Mouse (Mus musculus) MEL (cell line): ENCODE results near the gene Suclg2.

Experiments
- CHD1 ChIP-seq: IDR thresholded peaks from 2 replicates; pipeline ENCODE4 v1.6.1; 2012; ENCODE audit warnings: low read depth, mild to moderate bottlenecking, inconsistent platforms, low read length, improper control_type of control experiment
- CTCF ChIP-seq, 3 experiments: IDR thresholded peaks in 2 of 3; conservative IDR thresholded peaks in 1 of 3; 2 replicates each; pipeline ENCODE4 v1.5.1; 2011 to 2012; ENCODE audit warnings: low read length in 3 of 3, low read depth in 2 of 3, mild to moderate bottlenecking in 2 of 3, improper control_type of control experiment in 1 of 3, inconsistent platforms in 1 of 3, mixed read lengths in 1 of 3, moderate library complexity in 1 of 3; ENCODE audit not compliant: control insufficient read depth in 1 of 3, insufficient read depth in 1 of 3, poor library complexity in 1 of 3, severe bottlenecking in 1 of 3
- E2F4 ChIP-seq: IDR thresholded peaks from 2 replicates; pipeline ENCODE4 v1.6.1; 2011; ENCODE audit warnings: low read depth, low read length, improper control_type of control experiment, borderline replicate concordance
- EP300 ChIP-seq, 2 experiments: IDR thresholded peaks; 2 replicates each; pipeline ENCODE4 v1.6.1; 2011; ENCODE audit warnings: improper control_type of control experiment in 2 of 2, low read length in 2 of 2, low read depth in 1 of 2, mild to moderate bottlenecking in 1 of 2
- GABPA ChIP-seq: IDR thresholded peaks from 2 replicates; pipeline ENCODE4 v1.6.1; 2012; ENCODE audit warnings: low read depth, mild to moderate bottlenecking, inconsistent platforms, low read length, improper control_type of control experiment, moderate library complexity
- JUND ChIP-seq: IDR thresholded peaks from 2 replicates; pipeline ENCODE4 v1.6.1; 2011; ENCODE audit warnings: low read depth, mild to moderate bottlenecking, improper control_type of control experiment, low read length
- MEF2A ChIP-seq: IDR thresholded peaks from 2 replicates; pipeline ENCODE4 v1.6.1; 2014; ENCODE audit warnings: low read depth, mild to moderate bottlenecking, inconsistent platforms, low read length, improper control_type of control experiment; ENCODE audit not compliant: poor library complexity, insufficient replicate concordance, severe bottlenecking; ENCODE audit errors: extremely low read depth
- POLR2A ChIP-seq, 2 experiments: IDR thresholded peaks; 2 replicates each; pipeline ENCODE4 v1.6.1; 2011 to 2012; ENCODE audit warnings: low read length in 2 of 2, mild to moderate bottlenecking in 2 of 2, control low read depth in 1 of 2, improper control_type of control experiment in 1 of 2, low read depth in 1 of 2, moderate library complexity in 1 of 2; ENCODE audit not compliant: control insufficient read depth in 1 of 2, insufficient read depth in 1 of 2, poor library complexity in 1 of 2
- POLR2AphosphoS2 ChIP-seq: IDR thresholded peaks from 2 replicates; pipeline ENCODE4 v1.6.1; 2011; ENCODE audit warnings: low read length, improper control_type of control experiment
- SIN3A ChIP-seq: IDR thresholded peaks from 2 replicates; pipeline ENCODE4 v1.6.1; 2012; ENCODE audit warnings: low read length, improper control_type of control experiment, inconsistent platforms
- USF1 ChIP-seq: IDR thresholded peaks from 2 replicates; pipeline ENCODE4 v1.6.1; 2014; ENCODE audit warnings: low read depth, mild to moderate bottlenecking, inconsistent platforms, low read length, improper control_type of control experiment, moderate library complexity
- ZC3H11A ChIP-seq: IDR thresholded peaks from 2 replicates; pipeline ENCODE4 v1.6.1; 2012; ENCODE audit warnings: low read depth, mild to moderate bottlenecking, inconsistent platforms, low read length, improper control_type of control experiment
- ZNF384 ChIP-seq: IDR thresholded peaks from 2 replicates; pipeline ENCODE4 v1.6.1; 2012; ENCODE audit warnings: low read depth, mild to moderate bottlenecking, inconsistent platforms, low read length, improper control_type of control experiment

- TF ChIP-seq GABPA, result no peak
- no peak for TF ChIP-seq CTCF (IDR thresholded peaks at IDR 0.05 in 2 of 3, conservative IDR thresholded peaks at IDR 0.05 in 1 of 3; ENCODE audit: control insufficient read depth in 1 of 3, insufficient read depth in 1 of 3, low read depth in 2 of 3, low read length in 3 of 3, poor library complexity in 1 of 3, severe bottlenecking in 1 of 3)
- no peak for TF ChIP-seq POLR2A (IDR thresholded peaks at IDR 0.05; ENCODE audit: control insufficient read depth in 1 of 2, insufficient read depth in 1 of 2, low read depth in 1 of 2, low read length in 2 of 2, poor library complexity in 1 of 2)
- no peak for TF ChIP-seq POLR2AphosphoS2
- TF ChIP-seq E2F4, result no peak
- TF ChIP-seq SIN3A, result no peak
- no peak for TF ChIP-seq ZC3H11A
- TF ChIP-seq JUND, result no peak
- TF ChIP-seq EP300 (IDR thresholded peaks at IDR 0.05; ENCODE audit: low read depth in 1 of 2, low read length in 2 of 2), result no peak
- TF ChIP-seq ZNF384, result no peak
- TF ChIP-seq CHD1, result no peak
- no peak for TF ChIP-seq USF1
- no peak for TF ChIP-seq MEF2A
Observed at GRCm38 (mm10) chr6:95592396-95592795, 126.2 kb downstream of the Suclg2 start.
